Mouse (Mus musculus) brain, adult 2 months (tissue): ENCODE measurements around the gene Sars.

ENCODE experiments used
- DNase-seq: peaks from one replicate; pipeline ENCODE4 v3.0.0; 2011; ENCODE audit warnings: low read depth, low spot score

Gene Sars

DNA sequence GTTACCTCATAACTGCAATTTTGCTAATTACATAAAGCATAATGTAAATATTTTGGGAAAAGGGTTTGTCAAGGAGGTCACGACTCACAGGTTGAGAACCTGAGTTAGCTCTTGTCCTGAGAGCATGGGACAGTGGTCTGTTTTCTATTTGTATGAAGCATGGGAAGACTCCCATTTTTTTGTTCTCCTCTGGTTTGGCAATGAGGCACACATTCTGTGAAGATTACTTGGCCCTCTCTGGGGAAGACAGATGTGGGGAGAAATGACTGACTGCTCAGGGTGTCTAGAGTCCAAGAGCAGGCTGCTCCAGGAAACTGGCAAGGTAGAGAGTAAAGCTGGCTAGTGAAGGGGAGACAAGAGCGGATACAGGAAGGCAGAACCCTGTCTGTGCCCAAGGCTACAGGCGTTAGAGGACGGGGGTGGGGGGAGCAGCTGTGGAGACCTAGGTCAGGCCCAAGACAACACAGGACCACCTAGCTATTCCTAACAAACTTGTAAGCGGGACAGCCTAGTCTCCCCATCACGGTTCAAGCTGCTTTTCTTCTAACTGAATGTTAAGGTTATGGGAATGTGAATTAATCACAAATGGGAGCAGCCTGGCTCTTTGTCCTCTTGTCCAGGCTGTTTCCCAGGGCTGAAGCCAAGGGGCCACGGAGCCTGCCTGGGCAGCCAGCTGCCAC is 19.9 kb downstream of the Sars start:
- no peak for DNase-seq

DNA sequence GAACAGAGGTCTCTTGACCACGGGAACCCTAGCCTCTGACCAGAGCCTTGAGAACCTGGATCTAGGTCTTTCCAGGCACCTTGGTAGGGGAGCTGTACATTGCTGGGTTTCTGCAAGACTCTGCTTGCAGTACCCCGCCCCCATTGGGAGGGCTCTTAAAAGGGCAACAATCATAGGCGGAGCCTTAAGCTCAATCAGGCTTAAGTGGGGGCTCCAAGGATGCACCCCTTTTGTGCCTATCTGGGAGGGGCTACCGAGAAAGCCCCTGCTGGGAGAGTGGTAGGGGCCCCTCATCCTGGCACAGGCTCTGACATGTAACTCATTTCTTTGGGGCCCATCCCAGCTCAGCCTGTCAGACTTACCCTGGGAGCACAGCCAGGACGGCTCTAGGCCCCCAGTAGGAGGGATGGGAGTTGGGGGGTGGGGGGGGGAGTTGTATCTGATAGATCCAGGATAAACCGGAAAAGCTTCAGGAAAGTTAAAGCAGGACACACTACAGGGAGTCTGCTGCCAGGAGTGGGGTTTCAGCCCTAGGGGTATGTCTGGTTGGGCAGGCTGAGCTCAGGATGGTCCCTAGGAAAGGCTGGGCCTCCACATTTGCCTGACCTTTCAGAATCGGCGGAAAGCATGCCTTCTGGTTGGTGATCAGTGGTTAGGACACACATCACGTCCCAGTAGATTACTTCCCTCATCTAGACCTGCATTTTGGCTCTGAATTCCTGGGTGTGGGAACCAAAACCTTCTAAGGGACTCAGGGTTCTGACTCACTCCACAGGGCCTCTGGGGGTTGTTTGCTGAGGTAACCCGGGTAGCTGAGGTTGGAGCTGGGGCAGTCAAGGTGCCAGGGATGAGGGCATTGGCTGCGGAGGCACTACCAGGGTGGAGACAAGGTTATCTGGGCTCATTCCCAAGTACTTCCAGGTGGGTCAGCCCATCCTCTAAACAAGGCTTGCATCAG is 20.9 kb downstream of the Sars start:
- peak; percentile 93 for DNase-seq

DNA sequence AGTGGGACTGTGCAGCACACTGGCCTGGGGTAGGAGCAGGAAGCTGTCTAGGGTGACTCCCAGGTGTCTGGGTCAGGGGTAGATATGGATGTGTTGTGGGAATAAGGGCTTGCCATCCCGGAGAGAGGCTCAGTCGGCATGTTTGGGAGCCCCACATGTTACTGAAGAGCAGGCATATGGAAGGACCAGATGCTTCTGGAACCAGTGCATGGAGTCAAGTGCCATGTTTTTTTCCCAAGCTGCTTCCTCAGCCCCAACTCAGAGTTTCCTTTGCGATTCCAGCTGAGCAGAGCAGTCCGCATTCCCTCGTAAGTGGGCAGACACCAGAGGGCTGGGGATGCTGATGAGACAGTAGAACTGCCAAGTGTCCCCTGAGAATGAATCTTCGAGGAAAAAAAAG is 22.0 kb downstream of the Sars start:
- peak; percentile 59 for DNase-seq

DNA sequence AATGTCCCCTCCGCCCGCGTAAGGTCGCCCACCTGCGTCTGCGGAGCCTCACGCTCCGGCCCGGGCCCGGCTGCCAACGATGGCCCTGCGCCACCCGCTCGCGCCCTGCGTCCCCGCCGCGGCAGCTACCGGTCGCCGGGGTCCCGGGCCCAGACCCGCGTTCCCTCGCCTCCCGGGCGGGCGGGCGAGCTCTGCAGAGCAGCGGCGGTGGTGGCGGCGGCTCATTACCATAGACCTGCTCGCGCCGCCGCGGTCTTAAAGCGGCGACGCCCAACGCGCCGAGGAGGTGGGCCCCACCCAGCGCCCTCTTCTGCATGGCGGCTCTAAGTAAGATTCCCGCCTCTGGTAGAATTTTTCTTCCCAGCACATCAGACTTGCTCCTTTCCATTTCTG is 29.2 kb downstream of the Sars start:
- DNase-seq: peak; percentile 94

DNA sequence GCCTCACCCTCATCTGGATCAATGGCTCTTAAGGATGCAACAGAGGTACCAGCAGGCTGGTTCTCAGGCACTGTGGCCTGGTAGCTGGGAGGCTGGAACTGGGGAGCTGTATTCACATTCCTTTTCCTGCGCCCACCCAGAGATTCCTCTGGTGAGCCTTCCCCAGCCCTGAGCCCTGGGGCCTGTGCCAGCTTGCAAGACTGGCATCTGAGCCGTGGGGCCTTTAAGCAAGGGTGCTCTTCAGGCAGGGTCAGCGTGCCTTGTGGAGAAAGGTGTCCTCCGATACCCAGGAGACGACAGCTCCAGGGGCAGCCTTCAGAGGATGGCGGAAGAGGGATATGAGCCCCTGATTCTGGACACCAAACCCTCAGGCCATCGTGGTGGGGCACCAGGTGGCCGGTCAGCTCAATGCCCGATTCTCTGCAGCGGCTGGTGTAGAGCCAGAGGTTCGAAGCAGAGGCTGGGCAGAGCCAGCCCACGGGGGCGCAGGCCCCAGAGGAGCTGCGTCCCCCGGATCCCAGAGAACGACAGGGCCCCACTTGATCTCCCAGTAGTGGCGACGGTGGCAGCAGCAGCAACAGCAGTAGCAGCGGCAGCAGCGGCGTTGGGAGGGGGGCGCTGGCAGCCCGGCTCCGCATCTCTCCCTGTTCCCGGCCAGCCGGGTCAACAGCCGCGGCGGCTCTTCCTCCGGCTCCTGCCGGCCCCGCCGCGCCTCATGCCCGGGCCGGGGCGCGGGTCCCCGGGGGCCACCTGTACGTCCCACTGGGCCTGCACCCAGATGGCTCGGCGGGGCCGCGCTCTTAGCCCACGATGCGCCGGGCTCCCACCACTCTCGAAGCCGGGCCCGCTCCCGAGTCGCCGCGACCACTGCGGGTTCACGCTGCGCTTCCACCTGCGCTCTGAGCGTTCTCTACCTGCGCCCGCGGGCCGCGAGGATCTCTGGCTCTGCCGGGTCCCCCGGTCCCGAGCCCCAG is 29.9 kb downstream of the Sars start, which contains the start of gene Celsr2:
Gene Celsr2 (minus strand): TSS at position 696 of the 974 bp plus-strand sequence.
- DNase-seq: peak; percentile 67

DNA sequence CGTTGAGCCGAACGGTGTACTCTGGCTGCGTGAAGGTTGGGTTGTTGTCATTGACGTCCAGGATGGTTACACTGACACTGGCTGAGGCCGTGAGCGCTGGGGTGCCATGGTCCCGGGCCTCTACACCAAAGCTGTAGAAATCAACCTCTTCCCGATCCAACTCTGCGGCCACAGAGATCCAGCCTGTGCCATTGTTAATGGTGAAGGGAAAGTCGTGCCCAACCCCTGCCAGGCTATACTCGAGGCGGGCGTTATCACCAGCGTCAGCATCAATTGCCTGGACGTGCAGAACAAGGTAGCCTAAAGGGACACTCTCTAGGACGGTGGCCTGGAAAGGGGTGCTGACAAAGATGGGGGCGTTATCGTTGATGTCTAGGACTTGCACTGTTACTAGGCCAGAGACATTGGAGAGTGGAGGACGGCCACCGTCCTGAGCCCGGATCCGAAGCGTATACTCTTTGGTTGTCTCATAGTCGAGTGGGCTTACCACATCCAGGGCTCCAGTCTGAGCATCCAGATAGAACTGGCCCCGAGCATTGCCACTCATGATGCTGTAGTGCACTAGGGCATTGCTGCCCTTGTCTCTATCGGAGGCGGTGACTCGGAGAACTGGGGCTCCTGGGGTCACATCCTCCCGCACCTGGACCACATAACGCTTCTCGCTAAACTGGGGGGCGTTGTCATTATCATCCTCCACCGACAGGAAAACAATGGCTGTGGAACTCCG is 31.2 kb downstream of the Sars start:
- no peak for DNase-seq

DNA sequence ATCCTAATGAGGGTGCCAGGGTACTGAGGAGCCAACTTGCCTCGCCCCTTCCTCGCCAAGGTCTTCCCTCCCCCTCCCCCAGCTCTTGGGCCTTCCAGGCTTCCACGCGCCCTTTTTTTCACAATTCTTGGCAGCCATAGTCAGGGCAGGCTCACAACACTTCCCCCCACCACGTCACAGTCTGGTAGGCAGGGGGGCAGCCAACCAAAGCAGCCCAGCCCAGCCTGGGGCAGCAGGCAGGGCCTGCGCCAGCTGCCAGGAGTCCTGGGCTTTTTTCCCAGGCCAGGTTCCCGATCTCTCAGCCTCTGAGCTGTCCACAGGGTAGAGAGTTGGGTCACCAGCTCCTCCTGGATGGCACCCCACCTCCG is 33.3 kb downstream of the Sars start:
- peak; percentile 93 for DNase-seq

DNA sequence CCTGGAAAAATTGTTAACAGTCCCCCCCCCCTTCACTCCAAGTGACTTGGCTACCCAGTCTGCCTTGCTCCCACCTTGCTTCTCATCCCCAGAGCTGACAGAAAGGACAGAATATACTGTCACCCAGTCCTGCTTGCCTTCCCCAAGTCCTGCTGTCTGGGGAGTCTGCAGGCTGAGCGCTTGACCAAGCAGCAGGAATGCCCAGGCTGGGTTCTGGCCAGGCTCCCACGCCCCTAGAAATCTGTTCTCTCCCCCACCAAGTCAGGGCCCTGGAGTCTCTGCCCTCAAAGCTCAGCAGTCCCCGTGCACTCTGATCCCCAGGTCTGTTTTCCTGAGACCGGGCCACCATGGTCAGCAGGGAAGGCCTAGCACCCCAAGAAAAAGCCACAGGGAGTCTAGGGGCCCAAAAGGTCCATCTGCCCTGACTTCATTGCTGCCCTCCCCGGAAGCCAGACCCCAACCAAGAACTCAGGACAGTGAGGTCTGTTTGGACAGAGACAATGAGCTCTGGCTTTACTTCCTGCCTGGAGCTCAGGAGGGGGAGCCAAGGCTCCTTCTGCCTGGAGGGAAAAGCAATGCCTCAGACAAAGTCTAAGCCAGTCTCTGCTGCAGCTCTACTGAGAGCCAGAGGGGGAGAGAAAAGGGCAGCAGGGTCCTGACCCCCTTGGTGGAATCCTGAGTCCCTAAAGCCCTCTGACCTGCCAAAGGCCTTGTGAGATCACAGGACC is 33.8 kb downstream of the Sars start:
- no peak for DNase-seq

DNA sequence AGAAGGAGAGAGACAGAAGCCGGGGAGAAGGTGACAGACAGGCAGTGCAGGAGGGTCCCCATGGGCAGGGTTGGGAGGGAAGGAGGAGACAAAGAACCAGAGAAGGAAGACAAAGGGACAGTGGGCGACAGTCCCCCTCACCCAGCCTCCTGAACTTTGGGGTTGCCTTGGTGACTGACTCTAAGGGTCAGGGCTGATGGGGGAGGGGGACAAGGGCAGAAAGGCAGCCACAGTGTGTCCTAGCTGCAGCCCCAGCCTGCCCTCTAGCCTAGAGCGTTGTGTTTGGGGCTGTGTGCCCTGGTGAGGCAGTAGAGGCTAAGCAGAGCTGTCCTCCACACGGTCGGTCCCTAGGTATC is 34.7 kb downstream of the Sars start:
- no peak for DNase-seq

DNA sequence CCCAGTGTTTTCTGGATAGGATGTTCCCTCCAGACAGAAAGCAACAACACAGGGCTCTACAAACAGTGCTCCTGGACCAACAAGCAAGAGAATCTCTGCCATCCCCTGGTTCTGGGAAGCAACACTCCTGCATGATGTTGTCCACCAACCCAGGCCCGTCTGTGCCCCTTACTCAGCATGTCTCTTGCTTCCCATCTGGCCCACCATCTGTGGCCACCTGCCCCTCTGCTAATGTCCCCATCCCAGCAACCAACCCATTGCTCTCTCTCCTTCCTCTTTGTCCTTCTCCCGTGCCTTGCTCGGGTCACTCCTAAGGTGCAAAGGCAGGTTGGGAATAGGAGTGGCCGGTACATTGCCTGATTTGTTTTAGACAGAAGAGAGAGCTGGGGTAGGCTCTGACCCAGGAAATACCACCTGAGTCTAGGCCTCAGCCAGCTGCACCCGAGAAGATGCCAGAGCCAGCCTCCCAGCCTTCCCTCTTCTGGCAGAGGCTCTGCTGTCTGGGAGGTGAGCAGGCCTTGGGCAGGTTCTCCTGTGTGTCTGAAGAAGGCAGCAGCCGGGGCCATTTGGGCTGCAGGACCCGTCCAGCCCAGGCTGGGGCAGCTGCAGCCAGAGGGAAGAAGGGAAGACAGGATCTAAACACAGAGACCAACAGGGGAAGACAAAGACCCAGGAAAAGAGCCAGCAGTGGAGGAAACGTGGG is 35.2 kb downstream of the Sars start:
- peak; percentile 63 for DNase-seq

DNA sequence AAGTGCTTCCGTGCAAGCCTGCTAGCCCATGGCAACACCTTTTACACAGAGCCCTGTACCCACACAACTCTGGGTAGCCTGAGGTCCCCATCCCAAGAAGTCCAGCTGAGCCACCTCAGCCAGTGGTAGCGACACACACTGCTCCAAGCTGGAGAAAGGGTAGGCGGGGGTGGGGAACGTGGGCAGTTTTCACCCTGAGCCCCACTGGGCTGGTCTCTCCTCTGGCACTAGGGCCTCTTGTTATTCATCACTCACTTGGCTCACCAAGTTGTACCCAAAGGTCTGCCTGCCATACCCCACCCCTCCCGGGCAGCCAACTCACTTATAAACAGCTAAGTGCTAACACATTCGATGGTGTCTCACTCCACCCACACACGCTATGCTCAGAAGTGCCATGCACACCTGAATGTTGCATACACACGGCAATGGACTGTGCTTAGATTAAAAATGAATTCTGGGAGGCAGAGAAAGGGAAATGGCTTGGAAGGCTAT is 36.4 kb downstream of the Sars start:
- peak; percentile 44 for DNase-seq

DNA sequence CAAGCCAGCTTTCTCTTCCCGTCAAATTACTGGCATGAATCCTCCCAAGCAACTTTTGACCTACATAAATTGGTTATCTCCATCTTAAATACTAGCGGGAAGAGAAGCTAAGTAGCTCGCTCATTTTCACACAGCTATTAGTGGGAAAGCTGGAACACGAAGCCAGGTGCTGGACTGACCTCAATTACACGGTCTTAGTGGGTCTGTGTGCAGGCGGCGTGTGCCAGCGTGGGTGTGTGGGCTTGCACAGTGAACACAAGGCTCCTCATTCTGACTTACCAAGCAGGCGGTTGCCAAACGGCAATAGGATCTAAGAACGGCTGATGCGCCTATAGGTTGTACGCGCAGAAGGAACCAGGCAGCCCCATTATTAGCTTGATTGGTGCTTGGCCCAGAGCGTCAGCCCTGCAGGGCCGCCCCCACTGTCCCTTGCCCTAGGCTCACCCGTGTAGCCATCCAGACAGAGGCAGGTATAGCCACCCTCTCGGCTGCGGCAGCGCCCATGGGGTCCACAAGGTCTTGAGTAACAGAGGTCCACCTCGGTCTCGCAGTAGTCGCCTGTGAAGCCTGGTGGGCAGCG is 38.6 kb downstream of the Sars start:
- peak; percentile 71 for DNase-seq

DNA sequence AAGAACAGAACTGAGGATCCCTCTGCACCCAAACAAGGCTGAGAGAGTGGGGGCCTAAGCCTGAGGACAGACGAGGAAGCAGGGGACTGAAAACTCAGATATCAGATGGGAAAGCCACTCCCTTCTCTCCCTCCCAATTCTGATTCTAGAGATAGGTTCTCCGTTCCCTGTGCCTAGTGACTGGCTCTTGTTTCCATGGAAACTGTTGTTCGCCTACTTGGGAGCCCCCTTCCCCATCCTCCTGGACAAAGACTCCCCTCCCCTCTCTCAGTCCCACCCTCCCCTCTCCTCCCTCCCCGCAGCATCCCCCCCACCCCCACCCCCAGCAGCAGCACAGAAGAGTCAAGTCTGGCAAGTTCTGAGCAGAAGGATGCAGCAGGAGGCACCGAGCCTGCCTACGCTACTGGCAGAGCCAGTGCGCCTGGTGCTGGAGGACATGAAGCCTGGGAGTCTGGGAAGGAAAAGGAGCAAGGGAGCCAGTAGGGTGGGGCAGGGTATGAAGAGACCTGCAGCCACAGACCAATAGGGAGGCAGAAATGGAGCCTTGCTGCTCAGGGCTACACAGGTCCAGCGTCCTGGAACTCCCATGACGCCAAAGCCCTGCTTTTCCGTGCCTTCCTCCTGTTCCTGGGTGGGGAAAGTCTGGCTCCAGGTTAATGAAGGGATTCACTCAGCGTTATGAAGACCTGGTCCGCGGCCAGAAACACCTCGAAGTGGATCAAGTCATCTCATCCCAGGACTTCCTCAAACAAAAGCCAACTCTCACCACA is 39.3 kb downstream of the Sars start:
- peak; percentile 91 for DNase-seq

DNA sequence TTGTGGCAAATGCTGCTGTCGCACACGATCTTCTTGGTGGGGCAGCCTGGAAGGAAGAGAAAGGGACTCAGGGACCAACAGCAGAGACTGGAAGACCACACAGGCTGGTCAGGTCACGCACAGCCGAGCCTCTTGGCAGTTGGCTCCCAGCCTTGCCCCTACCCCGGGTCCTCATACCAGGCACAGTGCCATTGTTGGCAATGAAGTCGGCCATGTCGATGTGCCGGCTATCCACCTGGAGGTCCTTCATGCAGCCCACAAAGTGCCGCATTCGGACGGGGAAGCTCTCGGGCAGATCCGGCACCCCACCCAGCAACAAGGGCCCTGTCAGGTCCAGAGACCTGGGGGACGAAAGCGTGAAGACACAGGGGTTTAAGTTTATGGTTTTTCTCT is 42.5 kb downstream of the Sars start:
- DNase-seq: no peak

DNA sequence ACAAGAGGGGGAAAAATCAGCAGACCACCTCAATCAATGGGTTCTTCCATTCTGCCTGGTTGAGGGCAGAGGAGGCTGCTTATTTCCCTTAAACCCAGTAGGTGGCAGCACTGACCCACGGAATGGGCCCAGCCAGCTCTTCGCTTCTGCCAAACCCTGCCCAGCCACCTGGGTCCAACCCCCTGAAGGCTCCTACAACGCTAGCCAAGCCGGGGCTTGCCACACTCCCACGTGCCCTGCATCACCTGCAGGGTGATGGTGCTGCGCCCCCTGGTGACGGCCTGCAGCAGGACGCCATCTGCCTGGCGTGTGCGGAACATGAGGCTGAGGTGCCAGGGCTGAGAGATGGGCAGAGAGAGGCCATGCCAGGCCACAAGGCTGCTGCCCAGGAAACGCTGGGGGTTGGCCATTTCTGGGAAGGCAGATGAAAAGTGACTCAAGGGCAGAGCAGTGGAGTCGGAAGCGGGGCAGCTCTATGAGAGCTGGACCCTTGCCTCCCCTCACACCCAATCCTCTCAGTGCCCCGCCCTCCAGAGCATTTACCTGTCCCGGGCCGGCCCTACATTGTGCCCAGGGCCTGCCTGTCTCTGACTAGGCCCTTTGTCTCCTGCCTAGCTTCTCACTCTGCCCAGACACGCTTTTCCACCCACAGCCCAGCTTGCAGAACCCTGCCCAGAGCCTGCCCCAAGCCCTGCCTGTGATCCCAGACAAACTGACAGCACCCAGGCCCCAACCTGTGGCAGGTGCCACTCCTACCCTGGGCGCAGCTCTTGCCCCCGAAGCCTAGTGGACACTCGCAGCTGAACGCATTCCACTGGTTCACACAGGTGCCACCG is 43.1 kb downstream of the Sars start:
- peak; percentile 98 for DNase-seq

DNA sequence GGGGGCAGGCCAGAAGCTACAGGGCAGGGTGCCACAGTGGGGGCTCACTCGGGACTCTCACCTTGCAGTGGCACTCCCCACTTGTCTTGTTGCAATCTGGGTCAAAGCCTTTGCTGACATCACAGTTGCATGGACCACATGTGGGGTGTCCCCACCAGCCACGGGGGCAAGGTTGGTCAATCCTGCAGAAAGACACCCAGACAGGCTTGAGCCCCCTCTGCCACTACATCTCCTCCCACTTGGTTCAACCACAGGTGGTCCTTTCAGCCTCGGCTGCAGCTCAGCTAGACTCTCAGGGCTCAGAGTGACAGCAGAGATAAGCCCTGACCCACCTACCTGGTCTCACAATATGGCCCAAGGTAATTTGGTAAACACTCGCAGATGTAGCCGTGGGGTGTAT is 44.6 kb downstream of the Sars start:
- DNase-seq: no peak

DNA sequence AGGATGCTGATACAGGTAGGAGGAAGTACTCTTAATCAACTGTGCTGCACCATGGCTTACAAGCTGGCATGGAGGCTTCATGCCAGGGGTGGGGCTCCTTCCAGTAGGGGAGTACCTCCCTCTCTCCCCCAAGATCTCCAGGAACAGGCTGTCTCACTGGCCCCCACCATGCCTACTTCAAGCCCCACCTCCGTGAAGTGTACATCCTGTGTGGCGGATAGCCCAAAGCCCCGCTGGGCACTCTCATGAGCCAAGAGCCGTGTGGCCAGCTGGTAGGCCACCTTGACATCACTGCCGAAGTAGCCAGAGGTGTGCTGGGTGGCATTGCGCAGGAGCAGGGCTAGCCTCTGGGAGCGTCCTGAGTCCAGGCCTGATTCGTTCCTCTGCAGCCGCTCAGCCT is 46.7 kb downstream of the Sars start:
- DNase-seq: no peak

DNA sequence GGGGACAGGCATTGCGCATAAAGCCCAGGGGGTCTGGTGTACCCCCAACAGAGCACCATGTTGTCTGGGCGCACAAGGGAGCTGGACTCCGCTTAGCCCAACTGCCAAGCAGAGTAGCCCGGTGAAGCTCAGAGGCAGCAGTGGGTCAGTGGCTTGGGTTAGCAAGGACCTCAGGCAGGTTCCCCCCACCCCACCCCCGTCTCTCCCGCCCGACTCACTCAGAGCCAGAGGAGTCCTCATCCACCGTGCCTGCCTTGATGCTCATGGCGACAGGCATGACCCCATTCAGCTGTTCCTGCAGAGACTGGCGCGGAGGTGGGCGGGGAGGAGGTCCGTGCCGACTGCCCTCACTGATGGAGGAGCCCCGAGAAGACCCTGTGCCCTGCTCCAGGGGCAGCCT is 52.2 kb downstream of the Sars start:
- DNase-seq: no peak
